Mouse (Mus musculus) T-helper 17 cell (primary cell): Measurements from ENCODE around the gene Anxa5.

Experiments
- in situ Hi-C, 2 experiments: fragments of 300-600 bp; cut with MboI, MseI; formaldehyde crosslinking; loops; 1 replicate in 1 of 2; 2 replicates in 1 of 2; pipeline ENCODE4 v1.15.1; 2025; ENCODE audit warnings: high pct_unique_total_duplicates in 2 of 2

Anxa5 gene

DNA sequence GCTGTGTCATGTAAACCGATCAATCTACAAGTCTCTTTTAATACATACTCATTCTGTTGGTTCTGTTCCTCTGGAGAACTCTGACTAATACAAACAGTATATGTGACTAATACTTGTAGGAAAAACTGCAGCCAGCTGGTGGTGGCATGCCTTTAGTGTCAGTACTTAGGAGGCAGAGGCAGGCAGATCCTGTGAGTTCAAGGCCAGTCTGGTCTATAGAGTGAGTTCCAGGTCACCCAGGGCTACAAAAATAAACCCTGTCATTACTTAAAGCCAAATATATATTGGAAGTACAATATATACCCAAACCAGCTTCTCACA lies 13.9 kb upstream of the Anxa5 start:
- in situ Hi-C loops = loop anchor here (5.0 to 25.0 kb wide), 2 partner anchors 37 to 802 kb away; no protein-coding TSS in a partner anchor

DNA sequence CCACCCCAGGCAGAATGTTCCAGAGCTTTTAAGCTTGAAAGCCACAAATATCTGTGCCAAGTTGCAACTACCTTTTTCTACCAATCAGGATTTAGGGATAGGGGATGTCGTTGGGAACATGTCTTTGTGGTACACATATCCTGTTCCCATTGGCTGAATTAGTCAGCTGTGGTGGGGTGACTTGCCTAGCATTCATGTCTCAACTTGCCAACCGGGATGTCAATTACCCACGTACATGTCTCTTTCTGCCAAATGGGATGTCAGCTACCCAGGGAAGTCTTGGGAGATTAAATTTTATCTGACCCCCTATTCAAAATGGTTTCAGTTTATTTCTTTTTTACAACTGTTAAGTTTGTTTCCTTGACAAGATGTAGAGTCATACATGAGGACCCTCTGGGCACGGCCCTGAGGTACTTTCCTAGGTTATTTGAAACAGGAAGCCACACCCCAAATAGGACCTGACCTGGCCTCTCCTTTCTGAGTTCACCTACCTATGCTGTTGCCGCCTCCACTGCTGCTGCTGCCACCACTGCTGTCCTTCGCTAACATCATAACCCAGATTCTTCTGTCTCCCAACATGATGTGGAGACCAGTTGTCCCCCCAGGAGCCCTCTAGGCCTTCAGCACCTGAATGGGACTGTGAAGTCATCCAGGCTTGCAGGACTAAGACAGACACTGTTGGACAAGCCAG lies 13.3 kb upstream of the Anxa5 start:
- in situ Hi-C loops = loop anchor here (5.0 to 25.0 kb wide), 2 partner anchors 37 to 802 kb away; no protein-coding TSS in a partner anchor

DNA sequence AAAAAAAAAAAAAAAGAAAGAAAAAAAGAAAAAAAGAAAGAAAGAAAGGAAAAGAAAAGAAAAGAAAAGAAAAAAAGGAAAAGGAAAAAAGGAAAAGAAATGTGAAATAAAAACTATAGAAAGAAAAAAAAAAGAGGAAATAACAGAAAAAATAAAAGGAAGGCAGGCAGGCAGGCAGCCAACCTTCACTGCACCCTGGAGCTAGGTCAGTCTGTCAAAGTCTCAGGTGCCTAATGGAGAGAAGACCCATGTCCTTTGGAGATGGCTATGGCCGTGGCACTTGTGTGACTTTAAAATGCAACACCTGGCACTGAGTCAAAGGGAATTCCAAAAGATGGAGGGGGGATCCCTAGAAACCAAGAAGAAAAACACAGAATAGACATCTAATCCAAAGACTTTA lies 12.7 kb upstream of the Anxa5 start:
- in situ Hi-C loops = loop anchor here (5.0 to 25.0 kb wide), 2 partner anchors 36 to 801 kb away; no protein-coding TSS in a partner anchor

DNA sequence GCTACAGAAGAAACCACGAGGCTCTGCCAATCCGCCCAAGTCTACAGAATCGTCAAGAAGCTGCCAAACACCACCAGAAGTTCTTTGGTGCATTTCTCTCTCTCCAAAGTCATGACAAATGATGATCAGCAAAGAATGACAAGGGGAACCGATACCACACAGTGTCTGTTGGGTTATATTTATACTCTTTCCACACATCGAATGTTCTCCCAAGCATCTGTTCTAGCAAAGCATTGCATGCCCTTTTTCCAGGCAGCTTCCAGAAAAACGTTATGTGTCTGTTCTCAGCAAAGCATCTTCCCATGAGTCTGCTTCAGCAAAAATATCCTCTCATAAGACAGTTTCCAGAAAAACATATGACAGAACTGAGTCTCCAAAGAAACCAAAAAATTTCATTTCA lies 11.2 kb upstream of the Anxa5 start:
- in situ Hi-C loops = loop anchor here (5.0 to 25.0 kb wide), 2 partner anchors 35 to 800 kb away; no protein-coding TSS in a partner anchor

DNA sequence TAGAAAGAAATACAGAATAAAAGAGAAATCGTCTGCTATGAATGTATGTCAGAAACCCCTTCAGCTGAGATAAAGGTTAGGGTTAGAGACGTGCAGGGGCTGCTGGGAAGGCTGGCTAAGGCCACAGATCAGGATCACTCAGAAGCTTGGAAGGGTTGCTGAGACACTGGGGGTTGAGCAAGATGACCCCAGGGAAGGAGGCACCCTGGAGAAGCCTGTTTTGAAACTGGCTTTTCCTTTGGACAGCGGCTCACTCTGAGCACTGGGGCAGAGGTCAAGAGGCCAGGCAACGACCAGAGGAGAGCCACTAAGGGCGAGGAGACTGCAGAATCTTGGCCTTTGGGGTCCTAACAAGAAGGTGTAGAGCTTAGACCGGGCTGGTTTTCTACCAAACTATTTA lies 10.5 kb upstream of the Anxa5 start:
- in situ Hi-C loops = loop anchor here (5.0 to 25.0 kb wide), 2 partner anchors 34 to 799 kb away; no protein-coding TSS in a partner anchor

DNA sequence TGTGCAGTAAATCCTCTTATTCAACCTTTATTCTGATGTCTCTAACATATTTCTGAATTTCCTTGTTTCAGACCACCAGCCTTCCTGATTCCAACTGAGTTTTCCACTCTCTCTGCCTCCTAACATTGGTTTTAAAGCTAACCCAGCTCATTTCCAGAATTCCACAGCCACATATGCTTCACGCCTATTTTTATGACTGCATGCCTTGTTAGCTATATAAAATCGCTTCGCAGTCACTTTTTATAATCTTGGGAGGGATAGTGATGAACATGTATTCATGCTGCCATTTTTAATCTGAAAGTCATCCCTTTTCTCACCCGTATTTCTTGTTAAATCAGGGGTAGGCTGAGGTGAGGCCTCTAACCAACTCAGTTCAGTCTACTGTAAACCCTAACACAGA lies 8.6 kb upstream of the Anxa5 start:
- in situ Hi-C loops = loop anchor here in 1 of 2 experiments (25.0 kb wide), 1 partner anchor 797 kb away; no protein-coding TSS in a partner anchor

DNA sequence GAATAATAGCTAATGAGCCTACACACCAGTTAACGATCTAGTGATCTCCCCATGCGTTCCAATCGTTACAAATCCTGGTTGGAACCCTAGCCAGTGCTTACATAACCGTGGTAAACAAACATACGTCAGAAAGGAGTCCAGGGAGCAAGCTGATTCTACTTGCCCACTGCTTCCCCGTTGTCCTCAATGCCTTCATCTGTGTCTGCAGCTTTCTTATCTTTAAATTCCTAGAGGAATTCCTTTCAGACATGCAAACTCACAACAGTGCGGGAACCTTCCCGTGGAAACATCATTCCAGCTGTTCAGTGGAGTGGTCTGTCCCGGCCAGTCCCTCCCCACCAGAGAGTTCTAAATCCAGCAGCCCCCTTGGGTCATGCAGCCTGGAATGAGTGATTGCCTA lies 7.2 kb upstream of the Anxa5 start:
- in situ Hi-C loops = loop anchor here in 1 of 2 experiments (25.0 kb wide), 1 partner anchor 796 kb away; no protein-coding TSS in a partner anchor

DNA sequence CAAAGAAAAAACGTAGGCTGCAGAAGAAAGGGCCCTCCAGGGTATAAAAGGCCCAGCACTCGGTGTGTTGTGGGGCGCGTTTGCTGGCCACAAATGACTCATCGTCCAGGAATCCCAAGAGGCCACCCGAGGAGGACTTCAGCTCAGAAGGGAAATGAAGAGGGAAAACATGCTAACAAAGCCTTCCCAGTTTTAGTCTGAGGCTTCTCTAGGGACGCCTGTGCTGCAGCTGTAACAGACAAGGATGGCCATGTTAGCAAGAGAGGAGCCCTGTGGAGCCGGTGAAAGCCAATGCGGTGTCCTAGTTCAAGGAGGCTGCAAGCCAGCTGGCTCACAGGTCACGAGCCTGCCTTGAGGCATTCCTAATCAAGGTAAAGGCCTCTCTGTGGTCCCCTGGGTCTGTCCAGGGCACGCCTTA lies 6.1 kb upstream of the Anxa5 start:
- in situ Hi-C loops = loop anchor here in 1 of 2 experiments (25.0 kb wide), 1 partner anchor 794 kb away; no protein-coding TSS in a partner anchor

DNA sequence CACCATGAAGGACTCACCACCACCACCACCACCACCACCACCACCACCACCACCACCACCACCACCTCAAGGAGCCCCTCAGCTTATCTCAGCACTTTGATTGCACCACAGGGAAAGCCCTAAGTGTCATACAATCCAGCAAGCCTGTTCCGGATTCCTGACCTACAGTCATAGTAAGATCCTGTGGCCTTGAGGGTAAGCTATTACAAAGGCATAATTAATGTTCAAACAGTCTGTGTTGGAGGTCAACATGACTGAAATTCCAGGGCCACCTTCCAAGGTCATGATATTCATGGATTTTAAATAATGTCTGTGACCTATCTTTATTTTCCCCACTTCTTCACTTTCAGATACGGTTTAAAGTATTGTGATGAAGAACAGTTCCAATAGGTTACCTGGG lies 4.8 kb upstream of the Anxa5 start:
- in situ Hi-C loops = loop anchor here in 1 of 2 experiments (25.0 kb wide), 1 partner anchor 793 kb away; no protein-coding TSS in a partner anchor

DNA sequence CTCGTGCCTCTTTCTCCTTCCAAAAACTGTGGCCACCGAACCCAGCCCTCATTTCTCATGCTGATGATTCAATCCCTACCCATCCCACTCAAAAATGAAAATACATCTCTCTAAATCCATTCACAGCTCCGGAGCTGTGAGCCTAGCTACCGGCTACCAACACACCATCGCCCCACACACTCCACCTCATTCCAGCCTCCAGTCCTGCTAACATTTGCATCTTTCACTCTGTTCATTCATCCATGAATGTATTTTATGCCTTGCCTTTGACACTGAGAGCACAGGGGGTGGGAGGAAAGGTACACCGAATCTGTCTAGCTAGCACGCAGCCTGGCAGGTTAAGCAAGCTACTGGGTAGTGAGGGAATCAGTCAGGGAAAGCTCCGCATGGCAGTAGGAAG lies 3.1 kb upstream of the Anxa5 start:
- in situ Hi-C loops = loop anchor here (5.0 to 25.0 kb wide), 2 partner anchors 79 to 791 kb away; no protein-coding TSS in a partner anchor

DNA sequence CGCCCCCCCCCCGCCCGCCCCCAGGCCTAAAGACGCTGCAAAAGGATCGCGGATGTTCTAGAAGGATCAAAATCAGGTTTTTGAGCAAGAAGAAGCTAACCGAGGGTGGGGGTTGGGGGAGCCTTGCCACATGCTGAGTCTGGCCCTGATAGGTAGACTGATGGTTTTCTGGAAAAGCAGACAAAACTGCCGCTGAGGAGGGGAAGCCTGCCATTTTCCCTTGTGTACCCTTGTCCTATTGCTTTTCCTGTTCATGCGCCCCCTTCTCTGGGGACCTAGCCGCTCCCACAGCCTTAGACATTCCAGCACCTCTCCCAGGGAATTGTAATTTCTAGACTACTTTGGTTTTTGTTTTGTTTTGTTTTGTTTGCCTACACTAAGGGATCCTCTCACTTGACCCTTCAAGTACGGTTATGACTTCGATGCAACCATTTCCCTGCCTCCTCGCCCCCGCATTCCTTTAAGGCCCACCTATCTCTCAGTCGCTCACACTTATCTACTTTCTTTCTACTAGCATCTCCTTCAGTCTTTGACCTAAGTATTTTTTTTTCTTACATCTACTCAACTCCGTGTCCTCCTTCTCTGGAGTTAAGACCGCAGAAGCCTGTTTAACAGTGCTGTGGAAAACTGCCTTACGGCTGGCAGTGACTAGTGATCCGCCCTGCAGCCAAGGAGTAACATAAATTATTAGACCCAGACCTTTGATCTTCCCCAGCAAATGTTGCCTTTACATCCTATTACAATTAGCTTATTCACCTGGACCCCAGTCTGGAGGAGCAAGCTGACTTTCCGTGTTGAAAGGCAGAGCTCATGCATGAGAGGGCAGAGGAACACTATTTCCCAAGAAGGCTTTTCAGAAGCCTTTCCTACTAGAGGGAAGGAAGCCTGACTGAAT lies 814 bp upstream of the Anxa5 start:
- in situ Hi-C loops = loop anchor here (5.0 to 25.0 kb wide), 2 partner anchors 81 to 789 kb away; no protein-coding TSS in a partner anchor

DNA sequence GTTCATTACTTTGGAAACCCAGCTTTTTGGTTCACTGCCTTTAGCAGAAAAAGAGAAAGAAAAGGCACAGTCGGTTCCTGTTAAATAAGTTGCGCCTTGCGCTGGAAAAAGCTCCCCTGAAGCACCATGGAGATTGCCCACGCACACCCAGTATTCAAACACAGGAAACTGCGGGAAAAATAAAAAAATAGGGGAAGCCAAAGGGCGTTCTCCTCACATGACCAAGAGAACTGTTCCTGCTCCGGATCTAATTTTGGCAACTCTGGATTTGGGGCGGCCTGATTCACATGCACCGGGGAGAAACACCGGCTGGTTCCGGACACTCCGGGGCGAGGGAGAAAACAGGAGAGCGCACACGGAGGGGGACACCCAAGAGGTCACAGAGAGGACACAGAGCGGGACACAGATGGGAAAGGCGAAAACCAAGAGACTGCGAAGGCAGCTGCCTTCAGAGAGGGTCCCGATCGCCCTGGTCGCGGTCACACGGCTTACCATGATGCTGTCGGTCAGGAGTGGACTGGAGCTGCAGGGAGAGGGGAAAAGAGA lies 683 bp downstream of the Anxa5 start:
- in situ Hi-C loops = loop anchor here (5.0 to 25.0 kb wide), 4 partner anchors 82 to 1187 kb away; no protein-coding TSS in a partner anchor

DNA sequence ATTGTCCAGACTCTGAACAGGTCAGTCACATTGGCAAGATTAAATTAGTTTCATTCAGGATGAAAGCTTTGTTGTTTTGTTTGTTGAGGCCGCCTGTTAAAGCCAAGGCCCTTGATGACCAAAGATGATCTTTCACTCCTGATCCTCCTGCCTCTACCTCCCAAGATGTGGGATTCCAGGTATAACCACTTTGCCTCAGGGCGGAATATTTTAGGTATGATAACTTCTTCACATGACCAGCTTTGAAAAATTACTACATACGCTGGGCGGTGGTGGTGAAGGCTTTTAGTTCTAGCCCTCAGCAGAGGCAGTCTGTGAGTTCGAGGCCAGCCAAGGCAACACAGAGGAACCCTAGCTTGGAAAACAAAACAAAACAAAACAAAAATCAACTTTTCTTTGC lies 1.3 kb downstream of the Anxa5 start:
- in situ Hi-C loops = loop anchor here in 1 of 2 experiments (5.0 to 25.0 kb wide), 2 partner anchors 712 to 1188 kb away; no protein-coding TSS in a partner anchor

DNA sequence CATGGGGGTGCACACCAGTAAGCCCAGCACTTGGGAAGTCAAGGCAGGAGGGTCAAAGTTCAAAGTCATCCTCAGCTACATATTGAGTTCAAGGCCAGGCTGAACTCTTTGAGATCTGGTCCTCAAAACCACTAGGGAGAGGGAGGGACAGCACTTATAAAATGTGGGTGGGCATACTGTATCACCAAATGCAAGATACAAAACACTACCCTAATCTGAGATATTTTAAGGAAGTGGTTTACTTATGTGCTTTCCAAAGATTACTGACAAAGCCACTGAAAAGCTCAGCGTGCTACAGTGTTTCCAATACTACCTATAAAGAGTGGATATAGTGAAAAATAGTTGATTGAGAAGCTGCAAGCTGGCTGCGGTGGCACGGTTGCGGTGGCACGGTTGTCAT lies 2.5 kb downstream of the Anxa5 start:
- in situ Hi-C loops = loop anchor here in 1 of 2 experiments (5.0 to 25.0 kb wide), 2 partner anchors 711 to 1189 kb away; no protein-coding TSS in a partner anchor

DNA sequence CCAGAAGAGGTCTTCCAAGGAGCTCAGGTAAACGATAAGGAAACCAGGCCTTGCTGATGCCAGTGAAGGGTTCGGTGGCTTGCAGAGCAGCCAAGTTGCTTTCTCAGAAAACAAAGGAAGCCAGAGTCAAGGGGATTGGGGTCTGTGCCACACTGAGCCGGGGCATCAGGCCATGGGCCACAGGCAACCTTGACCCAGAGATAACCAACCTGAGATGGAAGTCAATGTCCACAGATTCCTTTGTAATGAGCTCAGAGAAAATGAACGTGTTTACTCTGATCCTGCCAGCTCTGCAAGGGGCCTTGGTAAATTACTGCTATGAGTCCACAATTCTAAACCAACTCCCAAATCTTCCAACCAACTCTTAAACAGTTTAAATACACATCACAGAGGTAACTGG lies 3.8 kb downstream of the Anxa5 start:
- in situ Hi-C loops = loop anchor here in 1 of 2 experiments (5.0 to 25.0 kb wide), 2 partner anchors 710 to 1190 kb away; no protein-coding TSS in a partner anchor

DNA sequence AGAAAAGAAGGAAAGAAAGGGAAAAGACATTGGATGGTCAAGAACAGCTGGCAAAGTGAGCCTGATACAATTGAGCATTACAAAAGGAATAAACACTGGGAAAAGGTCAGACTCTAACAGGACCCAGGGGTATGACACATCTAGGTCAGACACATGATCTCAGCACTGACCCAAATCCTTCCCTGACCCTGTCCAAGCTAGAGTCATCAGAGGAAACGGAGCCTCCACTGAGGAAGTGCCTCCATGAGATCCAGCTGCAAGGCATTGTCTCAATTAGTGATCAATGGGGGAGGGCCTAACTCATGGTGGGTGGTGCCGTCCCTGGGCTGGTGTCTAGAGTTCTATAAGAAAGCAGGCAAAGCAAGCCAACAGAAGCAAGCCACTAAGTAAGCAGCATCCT lies 6.8 kb downstream of the Anxa5 start:
- in situ Hi-C loops = loop anchor here in 1 of 2 experiments (5.0 to 25.0 kb wide), 3 partner anchors 68 to 1193 kb away; no protein-coding TSS in a partner anchor

DNA sequence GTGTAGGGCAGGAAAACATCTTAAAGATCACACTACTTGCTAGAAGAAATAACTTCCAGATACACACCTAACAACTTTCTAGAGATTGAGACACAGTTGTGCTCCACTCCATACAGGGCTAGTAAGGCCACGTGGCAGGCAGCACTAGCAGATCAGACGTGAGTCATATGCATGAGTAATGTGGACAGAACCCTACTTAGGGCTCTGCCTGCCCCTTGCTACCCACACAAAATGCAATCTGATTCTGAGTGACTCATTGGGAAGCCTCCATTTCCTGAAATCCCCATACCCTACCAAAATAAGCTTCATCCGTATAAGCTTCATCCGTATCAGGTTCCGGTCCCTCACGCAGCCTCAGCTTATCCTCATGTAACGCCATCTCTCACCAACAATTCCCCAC lies 8.1 kb downstream of the Anxa5 start:
- in situ Hi-C loops = loop anchor here in 1 of 2 experiments (5.0 to 25.0 kb wide), 3 partner anchors 70 to 1195 kb away; no protein-coding TSS in a partner anchor

DNA sequence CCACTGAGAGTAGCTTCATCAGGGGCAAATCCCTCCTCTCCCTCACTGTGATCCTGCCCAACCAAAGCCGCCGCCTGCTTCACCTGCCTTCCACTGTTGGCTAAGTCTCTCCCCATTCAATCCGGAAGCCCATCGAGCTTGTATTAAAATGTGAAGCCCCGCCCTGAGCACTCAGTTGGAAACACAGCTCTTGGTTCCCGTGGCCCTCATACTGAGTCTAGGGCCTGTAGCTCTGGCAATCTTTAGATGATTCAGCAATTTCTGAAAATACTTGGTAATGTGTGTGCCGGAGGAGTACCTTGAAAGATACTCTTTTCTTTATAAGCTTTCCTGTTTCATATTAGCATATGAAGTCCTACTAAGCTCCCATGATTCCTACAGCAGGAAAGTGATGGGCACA lies 10.2 kb downstream of the Anxa5 start:
- in situ Hi-C loops = loop anchor here in 1 of 2 experiments (5.0 to 25.0 kb wide), 3 partner anchors 72 to 1197 kb away; no protein-coding TSS in a partner anchor

DNA sequence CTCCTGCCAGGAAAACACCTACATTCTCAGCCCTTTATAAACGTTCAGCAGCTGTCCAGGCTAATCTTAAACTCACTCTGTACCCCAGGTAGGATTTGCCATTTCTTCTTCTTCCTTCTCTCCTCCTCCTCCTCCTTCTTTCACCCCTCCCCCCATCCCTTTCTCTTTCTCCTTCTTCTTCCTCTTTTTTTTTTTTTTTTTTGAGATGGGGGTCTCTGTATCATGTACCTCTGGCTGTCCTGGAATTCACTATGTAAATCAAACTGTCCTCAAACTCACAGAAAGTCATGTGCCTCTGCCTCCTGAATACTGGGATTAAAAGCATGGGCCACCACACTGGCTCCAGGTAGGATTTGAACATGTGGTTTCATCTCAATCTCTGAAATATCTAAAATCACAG lies 13.3 kb downstream of the Anxa5 start:
- in situ Hi-C loops = loop anchor here in 1 of 2 experiments (10.0 to 25.0 kb wide), 2 partner anchors 768 to 1200 kb away; no protein-coding TSS in a partner anchor

DNA sequence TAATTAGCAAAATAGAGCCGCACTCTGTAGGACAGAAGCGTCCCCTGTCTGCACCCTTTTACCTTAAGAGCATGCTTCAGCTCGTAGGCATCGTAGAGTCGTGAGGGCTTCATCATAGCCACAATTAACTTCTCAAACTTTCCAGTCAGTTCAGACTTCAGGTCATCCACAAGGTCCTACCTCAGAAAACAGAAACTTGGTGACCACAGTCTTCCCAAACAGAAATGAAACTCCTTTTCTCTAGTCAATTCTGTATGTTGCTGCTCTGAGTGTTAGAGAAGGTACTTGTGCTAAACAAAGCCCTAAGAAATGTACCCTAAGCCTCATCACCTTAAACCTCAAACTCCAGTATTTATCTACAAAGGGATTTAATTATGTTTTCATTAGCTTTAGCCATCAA lies 13.9 kb downstream of the Anxa5 start:
- in situ Hi-C loops = loop anchor here in 1 of 2 experiments (10.0 to 25.0 kb wide), 2 partner anchors 767 to 1200 kb away; no protein-coding TSS in a partner anchor

DNA sequence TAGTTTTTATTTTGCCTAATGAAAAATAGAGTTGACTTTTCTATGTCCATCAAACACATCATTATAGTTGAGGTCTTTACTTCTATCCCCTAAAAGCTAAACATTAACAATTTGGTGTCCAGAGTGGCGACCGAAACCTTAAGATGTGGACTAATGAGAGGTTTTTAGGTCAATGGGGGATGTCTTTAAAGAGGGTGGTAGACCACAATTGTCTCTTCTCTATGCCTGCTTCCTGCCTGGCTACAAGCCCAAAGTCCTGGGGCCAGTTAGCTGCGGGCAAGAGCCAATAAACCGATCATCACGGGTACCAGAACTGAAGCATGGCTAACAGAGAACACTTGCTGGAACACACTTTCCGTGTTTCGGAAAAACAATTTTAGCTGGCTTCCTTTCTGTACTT lies 15.0 kb downstream of the Anxa5 start:
- in situ Hi-C loops = loop anchor here in 1 of 2 experiments (10.0 to 25.0 kb wide), 2 partner anchors 766 to 1202 kb away; no protein-coding TSS in a partner anchor
